Mouse (Mus musculus): ENCODE measurements around the gene Ccdc124. TPM values are rescaled to one million over a fixed set of nuclear protein-coding genes. Genes with fewer than 3 reads are reported as not detected.

The Ccdc124 gene
- polyA plus RNA-seq, 1 experiment from 2014 or later, result 74.1 TPM

DNA sequence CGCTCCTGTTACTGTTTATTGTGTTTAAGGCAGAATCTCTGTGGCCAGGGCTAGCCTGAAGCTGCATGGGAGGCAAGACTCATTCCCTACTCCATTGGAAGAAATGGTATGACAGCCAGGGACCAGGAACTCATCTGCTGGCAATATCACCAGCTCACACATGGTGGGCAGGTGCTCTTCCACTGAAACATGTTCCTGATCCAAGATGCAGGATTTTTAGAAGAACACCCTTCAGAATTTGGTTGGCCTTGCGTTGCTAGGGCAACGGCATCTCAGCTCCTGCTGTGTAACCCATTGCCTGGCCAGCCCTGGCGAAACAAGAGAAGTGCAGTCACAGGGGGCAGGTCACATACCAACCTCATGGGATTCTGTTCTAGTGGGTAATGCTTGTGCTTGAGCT is 5.8 kb upstream of the Ccdc124 start:
- H3K27ac ChIP-seq (replicated peaks), result no peak overlapping the region
- WGBS, result 66% methylated on average over 4 of the region's 4 CpGs

DNA sequence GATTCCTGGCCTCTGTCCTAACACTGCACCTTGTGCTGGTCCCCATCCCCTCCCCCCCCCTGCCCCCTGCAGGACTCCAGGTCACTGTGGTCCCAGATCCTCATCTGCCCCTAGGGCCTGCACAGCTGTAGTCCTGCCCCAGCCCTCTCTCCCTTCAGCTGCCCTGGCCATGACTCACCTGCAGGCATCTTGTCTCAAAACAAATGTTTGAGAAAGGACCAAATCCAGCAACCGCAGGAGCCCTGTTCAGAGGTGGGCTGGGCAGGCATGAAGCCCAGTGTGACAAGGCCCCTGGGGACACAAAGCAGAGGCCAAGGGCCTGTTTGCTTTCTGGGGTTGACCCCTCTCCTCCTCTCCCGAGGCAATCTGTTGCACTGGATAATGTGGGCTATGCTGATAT is 4.4 kb upstream of the Ccdc124 start:
- no peak overlapping the region for H3K9ac ChIP-seq (ENCODE audit: low read length)
- H3K4me3 ChIP-seq (ENCODE audit: low read depth, low read length), result no peak overlapping the region
- DNase-seq (ENCODE audit: low spot score) (peak; percentile 70), ATAC-seq (ENCODE audit: low FRiP score, low TSS enrichment) (peak; percentile 43; the same call in 1 of the 2 replicates)
- no peak overlapping the region for H3K4me2 ChIP-seq (replicated peaks; ENCODE audit: low read depth)
- no peaks in the 10 kb centered on the region for H3K36me3 ChIP-seq (ENCODE audit: control insufficient read depth, insufficient read depth, low read length)
- WGBS, result 11% methylated on average over 2 of the region's 2 CpGs
- no peaks in the 10 kb centered on the region for H3K4me1 ChIP-seq (replicated peaks; ENCODE audit: control insufficient read depth, insufficient read depth)
- H3K27me3 ChIP-seq (ENCODE audit: control insufficient read depth, insufficient read depth, low read length), result no peaks in the 10 kb centered on the region
- TF ChIP-seq EP300 (optimal IDR thresholded peaks at IDR 0.05), result no peak
- no peak for TF ChIP-seq CTCF (IDR thresholded peaks at IDR 0.05; ENCODE audit: low read depth)
- no peaks in the 10 kb centered on the region for H3K9me3 ChIP-seq (ENCODE audit: control insufficient read depth, low read length)
- H3K27ac ChIP-seq (replicated peaks), result no peak overlapping the region

More for the DNA sequence above, 5.8 kb upstream of the Ccdc124 start:
- no peaks in the 10 kb centered on the region for H3K9me3 ChIP-seq (ENCODE audit: control insufficient read depth, low read length)
- H3K36me3 ChIP-seq (ENCODE audit: control insufficient read depth, insufficient read depth, low read length), result no peaks in the 10 kb centered on the region
- no peak overlapping the region for H3K9ac ChIP-seq (ENCODE audit: low read length)
- no peak overlapping the region for H3K4me3 ChIP-seq (ENCODE audit: low read depth, low read length)
- H3K4me1 ChIP-seq (replicated peaks; ENCODE audit: control insufficient read depth, insufficient read depth), result no peaks in the 10 kb centered on the region
- TF ChIP-seq CTCF (IDR thresholded peaks at IDR 0.05; ENCODE audit: low read depth) (no peak), EP300 (optimal IDR thresholded peaks at IDR 0.05) (no peak)
- no peak overlapping the region for H3K4me2 ChIP-seq (replicated peaks; ENCODE audit: low read depth)
- no peaks in the 10 kb centered on the region for H3K27me3 ChIP-seq (ENCODE audit: control insufficient read depth, insufficient read depth, low read length)
- DNase-seq (ENCODE audit: low spot score) (no peak), ATAC-seq (ENCODE audit: low FRiP score, low TSS enrichment) (no peak)

DNA sequence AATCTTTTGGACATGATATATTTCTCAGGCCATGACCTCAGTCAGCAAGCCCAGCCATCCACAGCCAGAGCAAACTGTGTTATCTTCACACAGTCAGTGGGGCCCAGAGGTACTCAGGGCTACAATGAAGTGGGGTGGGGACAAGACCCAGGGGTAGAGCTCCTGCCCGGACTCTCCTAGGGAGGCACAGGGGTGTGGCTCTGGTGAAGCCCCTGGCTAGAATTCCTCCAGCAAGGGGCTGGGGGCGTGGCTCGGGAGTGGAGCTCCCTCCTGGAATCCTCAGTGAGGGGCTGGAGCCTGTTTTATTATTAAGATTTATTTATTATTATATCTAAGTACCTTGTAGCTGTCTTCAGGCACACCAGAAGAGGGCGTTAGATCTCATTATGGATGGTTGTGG is 2.6 kb upstream of the Ccdc124 start:
- Histone ChIP-seq H3K4me2 (replicated peaks; ENCODE audit: low read depth) (no peak overlapping the region), H3K4me3 (ENCODE audit: low read depth, low read length) (no peak overlapping the region), H3K36me3 (ENCODE audit: control insufficient read depth, insufficient read depth, low read length) (no peaks in the 10 kb centered on the region), H3K9ac (ENCODE audit: low read length) (no peak overlapping the region), H3K4me1 (replicated peaks; ENCODE audit: control insufficient read depth, insufficient read depth) (no peaks in the 10 kb centered on the region), H3K9me3 (ENCODE audit: control insufficient read depth, low read length) (no peaks in the 10 kb centered on the region), H3K27ac (replicated peaks) (no peak overlapping the region), H3K27me3 (ENCODE audit: control insufficient read depth, insufficient read depth, low read length) (no peaks in the 10 kb centered on the region)
- DNase-seq (ENCODE audit: low spot score) (no peak), ATAC-seq (ENCODE audit: low FRiP score, low TSS enrichment) (no peak)
- no peak for TF ChIP-seq CTCF (IDR thresholded peaks at IDR 0.05; ENCODE audit: low read depth)
- no peak for TF ChIP-seq EP300 (optimal IDR thresholded peaks at IDR 0.05)
- 31% methylated on average over 4 of the region's 4 CpGs for WGBS

DNA sequence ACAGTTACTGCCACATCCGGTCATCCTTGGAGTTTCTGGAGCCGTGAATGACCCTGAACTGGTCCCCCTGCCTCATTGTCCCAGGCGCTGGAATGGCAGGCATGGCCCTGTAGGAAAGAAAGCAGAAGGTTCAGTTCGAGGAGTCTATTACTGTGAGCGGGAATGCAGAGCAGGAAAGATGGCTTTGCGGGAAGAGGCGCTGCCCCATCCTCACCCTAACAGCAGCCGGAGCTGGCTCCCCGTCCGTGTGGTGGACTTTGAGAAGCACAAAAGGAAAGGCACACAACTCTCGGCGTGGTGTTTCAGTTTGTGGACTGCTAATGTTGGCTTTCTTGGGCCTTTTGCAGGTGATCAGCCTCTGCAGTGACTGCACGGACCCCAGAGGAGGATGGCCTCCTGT is 706 bp upstream of the Ccdc124 start:
- H3K27me3 ChIP-seq (ENCODE audit: control insufficient read depth, insufficient read depth, low read length), result no peaks in the 10 kb centered on the region
- no peak overlapping the region for H3K27ac ChIP-seq (replicated peaks)
- no peak for ATAC-seq (ENCODE audit: low FRiP score, low TSS enrichment)

DNA sequence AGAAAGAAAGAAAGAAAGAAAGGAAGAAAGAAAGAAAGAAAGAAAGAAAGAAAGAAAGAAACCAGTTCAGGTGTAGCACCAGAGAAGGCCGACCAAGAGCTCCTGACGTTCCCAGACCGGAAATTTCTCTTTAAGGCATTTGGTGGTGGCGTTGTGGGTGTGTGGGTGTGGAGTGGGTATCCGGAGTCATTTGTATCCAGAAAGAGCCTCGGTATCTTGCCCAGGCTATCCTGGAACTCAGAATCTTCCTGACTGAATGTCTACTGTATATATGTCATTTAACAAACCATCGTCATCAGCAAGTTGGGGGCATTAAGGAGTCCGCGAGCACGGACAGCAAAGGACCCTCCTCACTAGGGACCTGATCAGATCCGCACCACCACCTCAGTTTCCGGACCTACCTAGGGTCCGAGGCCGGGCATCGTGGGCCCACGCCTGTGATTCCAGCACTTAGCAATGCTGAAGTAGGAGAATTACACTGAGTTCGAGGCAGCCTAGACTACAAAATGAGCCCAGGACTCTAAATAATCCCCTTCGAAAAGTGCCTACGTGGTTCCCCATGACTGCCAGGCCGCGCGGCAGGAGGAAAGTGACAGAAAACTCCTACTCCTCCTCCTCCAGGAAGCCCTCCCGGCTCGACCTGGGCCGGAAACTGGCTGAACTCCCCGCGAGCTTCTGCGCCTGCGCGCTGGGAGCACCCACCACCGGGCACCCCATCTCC is 932 bp downstream of the Ccdc124 start:
- no peak for TF ChIP-seq CTCF (IDR thresholded peaks at IDR 0.05; ENCODE audit: low read depth)
- TF ChIP-seq EP300 (optimal IDR thresholded peaks at IDR 0.05), result no peak
- 3% methylated on average over 30 of the region's 31 CpGs for WGBS
- Histone ChIP-seq H3K4me2 (replicated peaks; ENCODE audit: low read depth) (peak overlapping the region; percentile 91), H3K27ac (replicated peaks) (peak overlapping the region; percentile 81), H3K9me3 (ENCODE audit: control insufficient read depth, low read length) (no peaks in the 10 kb centered on the region), H3K4me1 (replicated peaks; ENCODE audit: control insufficient read depth, insufficient read depth) (no peaks in the 10 kb centered on the region), H3K9ac (ENCODE audit: low read length) (peak overlapping the region; percentile 84), H3K36me3 (ENCODE audit: control insufficient read depth, insufficient read depth, low read length) (0 out of 2 replicates have a peak, but pooled peaks cover 2% of the 10 kb centered on the region), H3K27me3 (ENCODE audit: control insufficient read depth, insufficient read depth, low read length) (no peaks in the 10 kb centered on the region), H3K4me3 (ENCODE audit: low read depth, low read length) (peak overlapping the region; percentile 82)
- peak; percentile 1; the same call in 1 of the 2 replicates for ATAC-seq (ENCODE audit: low FRiP score, low TSS enrichment)
- no peak for DNase-seq (ENCODE audit: low spot score)

More for the DNA sequence above, 706 bp upstream of the Ccdc124 start:
- H3K9ac ChIP-seq (ENCODE audit: low read length), result no peak overlapping the region
- no peak overlapping the region for H3K4me2 ChIP-seq (replicated peaks; ENCODE audit: low read depth)
- H3K4me3 ChIP-seq (ENCODE audit: low read depth, low read length), result no peak overlapping the region
- no peaks in the 10 kb centered on the region for H3K4me1 ChIP-seq (replicated peaks; ENCODE audit: control insufficient read depth, insufficient read depth)
- DNase-seq (ENCODE audit: low spot score), result no peak
- H3K9me3 ChIP-seq (ENCODE audit: control insufficient read depth, low read length), result no peaks in the 10 kb centered on the region
- TF ChIP-seq EP300 (optimal IDR thresholded peaks at IDR 0.05) (no peak), CTCF (IDR thresholded peaks at IDR 0.05; ENCODE audit: low read depth) (no peak)
- 91% methylated on average over 13 of the region's 13 CpGs for WGBS
- H3K36me3 ChIP-seq (ENCODE audit: control insufficient read depth, insufficient read depth, low read length), result no peaks in the 10 kb centered on the region

DNA sequence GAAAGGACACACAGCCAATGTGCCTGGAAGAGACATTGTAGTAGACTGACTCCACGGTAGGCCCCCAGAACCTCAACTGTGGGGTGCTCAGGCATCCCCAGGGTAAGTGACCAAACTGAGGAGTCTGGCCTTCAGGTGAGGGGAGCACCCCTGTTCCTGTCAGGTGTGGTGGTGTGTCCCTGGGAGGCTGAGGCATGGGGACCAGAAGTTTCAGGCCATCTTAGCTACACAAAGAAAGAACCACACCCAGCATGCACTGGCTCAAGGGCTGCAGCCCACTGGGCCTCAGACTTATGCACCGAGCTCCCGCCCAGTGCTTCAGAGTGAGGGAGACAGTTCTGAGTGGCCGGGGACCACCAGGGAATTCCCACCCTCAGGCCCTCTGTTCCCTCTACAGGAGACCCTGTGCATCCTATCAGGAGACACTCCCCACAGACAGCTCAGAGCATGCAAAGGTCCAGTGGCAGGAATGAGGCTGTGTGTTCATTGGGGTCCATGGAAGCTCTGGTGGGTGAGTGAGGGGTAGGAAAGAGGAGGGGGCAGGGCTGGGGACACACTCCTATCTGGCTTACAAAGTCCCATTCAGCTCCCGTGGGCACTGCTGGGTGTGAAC is 2.4 kb downstream of the Ccdc124 start:
- 0 out of 2 replicates have a peak, but pooled peaks cover 2% of the 10 kb centered on the region for H3K36me3 ChIP-seq (ENCODE audit: control insufficient read depth, insufficient read depth, low read length)
- TF ChIP-seq EP300 (optimal IDR thresholded peaks at IDR 0.05), result no peak
- no peak for TF ChIP-seq CTCF (IDR thresholded peaks at IDR 0.05; ENCODE audit: low read depth)
- no peak overlapping the region for H3K9ac ChIP-seq (ENCODE audit: low read length)
- no peak overlapping the region for H3K4me2 ChIP-seq (replicated peaks; ENCODE audit: low read depth)
- H3K27ac ChIP-seq (replicated peaks), result no peak overlapping the region
- H3K9me3 ChIP-seq (ENCODE audit: control insufficient read depth, low read length), result no peaks in the 10 kb centered on the region
- no peaks in the 10 kb centered on the region for H3K4me1 ChIP-seq (replicated peaks; ENCODE audit: control insufficient read depth, insufficient read depth)
- no peak overlapping the region for H3K4me3 ChIP-seq (ENCODE audit: low read depth, low read length)
- ATAC-seq (ENCODE audit: low FRiP score, low TSS enrichment), result no peak
- DNase-seq (ENCODE audit: low spot score), result no peak
- 80% methylated on average over 5 of the region's 5 CpGs for WGBS
- H3K27me3 ChIP-seq (ENCODE audit: control insufficient read depth, insufficient read depth, low read length), result no peaks in the 10 kb centered on the region

Data from stomach, postnatal 0 days (tissue).